Mouse (Mus musculus): Measurements from ENCODE around the gene Unc5c.

The Unc5c gene

GRCm38 (mm10) chr3:141711601-141712000, 246.6 kb downstream of the Unc5c start:
- DNase-seq (ENCODE audit: low spot score in 2 of 2) = no peak

DNA sequence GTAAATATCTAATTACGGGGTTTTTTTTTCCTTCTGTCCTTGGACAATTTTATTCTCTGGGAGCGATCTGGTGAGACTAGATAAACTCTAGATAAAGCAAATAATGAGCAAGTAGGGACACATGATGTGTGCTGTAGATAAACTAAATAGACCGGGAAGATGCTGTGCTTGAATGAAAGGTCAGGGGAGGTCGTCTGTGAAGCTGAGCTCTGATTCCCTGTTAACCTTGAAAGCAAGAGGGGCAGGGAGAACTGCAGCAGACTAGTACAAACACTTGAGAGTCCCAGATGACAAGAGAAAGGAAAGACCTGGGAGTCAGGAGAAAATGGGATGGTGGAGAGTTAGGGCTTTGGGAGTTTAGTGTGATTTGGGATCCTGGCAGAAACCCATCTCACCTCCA, 251.4 kb downstream of the Unc5c start:
- DNase-seq (ENCODE audit: low spot score in 2 of 2) = no peak

GRCm38 (mm10) chr3:141719050-141719449, 254.0 kb downstream of the Unc5c start:
- DNase-seq (ENCODE audit: low spot score in 2 of 2) = no peak

DNA sequence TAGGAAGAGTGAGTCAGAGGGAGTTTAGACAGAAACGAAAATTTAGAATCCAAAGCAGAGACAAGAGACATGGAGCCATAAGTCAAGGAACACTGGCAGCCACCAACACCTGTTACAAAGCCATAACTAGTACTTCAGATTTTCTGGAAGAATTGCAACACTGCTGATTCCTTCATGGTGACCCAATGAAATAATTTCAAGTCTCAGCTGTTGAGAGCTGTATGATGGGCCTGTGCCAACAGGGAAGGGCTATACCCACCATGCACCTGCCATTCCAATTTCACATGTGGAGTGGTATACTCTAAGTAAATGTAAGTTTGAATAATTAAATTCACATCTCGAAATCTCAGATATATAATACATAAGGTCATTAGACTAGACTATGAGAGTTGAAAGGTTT, 259.5 kb downstream of the Unc5c start:
- DNase-seq (ENCODE audit: low spot score in 2 of 2) = no peak

- no peak for DNase-seq (ENCODE audit: low spot score in 2 of 2)
These were observed 260.4 kb downstream of the Unc5c start for GRCm38 (mm10) chr3:141725432-141725831.

GRCm38 (mm10) chr3:141733844-141734243, 268.8 kb downstream of the Unc5c start:
- DNase-seq (ENCODE audit: low spot score in 2 of 2) = no peak

DNA sequence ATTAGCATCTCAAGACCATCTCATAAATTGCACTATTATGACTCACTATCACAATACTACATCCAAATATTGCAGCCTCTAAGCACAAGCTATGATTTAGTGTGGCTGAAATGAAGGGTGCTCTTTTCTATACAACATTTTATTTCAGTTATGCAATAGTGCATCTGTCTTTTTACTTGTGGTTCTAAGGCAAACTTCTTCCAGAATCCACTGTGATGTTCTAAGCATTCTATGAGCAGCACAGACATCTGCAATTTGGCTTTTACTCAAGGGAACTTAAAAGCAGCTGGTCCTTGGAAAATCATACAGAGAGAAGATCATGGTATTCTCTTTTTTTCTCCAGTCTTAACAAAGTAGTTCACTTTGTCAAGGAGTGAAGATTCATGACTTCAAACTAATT, 270.3 kb downstream of the Unc5c start:
- DNase-seq (ENCODE audit: low spot score in 2 of 2) = no peak

- DNase-seq (ENCODE audit: low spot score in 2 of 2) = no peak
These were observed 280.3 kb downstream of the Unc5c start for GRCm38 (mm10) chr3:141745322-141745721.

- DNase-seq (ENCODE audit: low spot score in 2 of 2) = no peak
These were observed 283.8 kb downstream of the Unc5c start for GRCm38 (mm10) chr3:141748694-141749381.

- no peak for DNase-seq (ENCODE audit: low spot score in 2 of 2)
These were observed 287.2 kb downstream of the Unc5c start for GRCm38 (mm10) chr3:141752172-141752571.

GRCm38 (mm10) chr3:141757259-141757658, 292.2 kb downstream of the Unc5c start:
- DNase-seq (ENCODE audit: low spot score in 2 of 2) = no peak

- DNase-seq (ENCODE audit: low spot score in 2 of 2) = no peak
These were observed 313.4 kb downstream of the Unc5c start for GRCm38 (mm10) chr3:141778411-141778919.

DNA sequence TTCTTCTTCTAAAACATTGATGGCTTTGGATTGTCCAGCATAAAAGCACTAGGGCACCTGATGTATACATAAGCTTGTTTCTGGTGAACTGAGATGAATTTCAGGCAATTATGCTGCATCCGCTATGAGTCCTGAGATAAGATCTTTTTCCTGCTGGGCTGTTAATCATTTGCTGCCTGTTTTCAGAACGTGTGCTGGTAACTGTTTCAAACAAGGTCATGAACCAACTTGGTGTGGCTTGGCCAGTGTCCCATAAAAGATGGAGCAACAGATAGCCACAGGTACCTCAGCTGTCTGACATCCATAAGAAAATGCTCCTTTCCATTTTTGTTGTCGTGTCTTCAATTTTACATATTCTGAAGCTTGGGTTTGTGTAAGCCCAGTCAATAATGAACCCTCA, 314.2 kb downstream of the Unc5c start:
- DNase-seq (ENCODE audit: low spot score in 2 of 2) = no peak

DNA sequence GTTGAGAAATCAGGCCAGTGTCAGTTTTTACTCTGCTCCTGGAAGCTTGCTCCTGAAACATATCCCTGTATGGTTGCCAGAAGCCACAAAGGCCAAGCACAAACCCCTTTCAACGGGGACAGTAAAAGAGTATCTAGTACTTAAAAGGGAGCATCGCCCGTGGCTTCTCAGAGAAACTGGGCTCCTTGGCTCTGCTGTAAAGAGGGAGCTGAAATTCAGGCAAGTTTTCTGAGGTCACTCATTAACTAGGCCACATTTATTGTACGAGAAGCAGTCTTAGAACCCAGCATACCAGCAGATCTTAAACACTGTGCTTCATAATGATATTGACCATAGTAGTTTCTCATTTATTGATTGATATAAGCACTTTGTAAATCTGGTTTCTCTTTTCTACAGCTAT, 317.5 kb downstream of the Unc5c start:
- DNase-seq (ENCODE audit: low spot score in 2 of 2) = no peak

DNA sequence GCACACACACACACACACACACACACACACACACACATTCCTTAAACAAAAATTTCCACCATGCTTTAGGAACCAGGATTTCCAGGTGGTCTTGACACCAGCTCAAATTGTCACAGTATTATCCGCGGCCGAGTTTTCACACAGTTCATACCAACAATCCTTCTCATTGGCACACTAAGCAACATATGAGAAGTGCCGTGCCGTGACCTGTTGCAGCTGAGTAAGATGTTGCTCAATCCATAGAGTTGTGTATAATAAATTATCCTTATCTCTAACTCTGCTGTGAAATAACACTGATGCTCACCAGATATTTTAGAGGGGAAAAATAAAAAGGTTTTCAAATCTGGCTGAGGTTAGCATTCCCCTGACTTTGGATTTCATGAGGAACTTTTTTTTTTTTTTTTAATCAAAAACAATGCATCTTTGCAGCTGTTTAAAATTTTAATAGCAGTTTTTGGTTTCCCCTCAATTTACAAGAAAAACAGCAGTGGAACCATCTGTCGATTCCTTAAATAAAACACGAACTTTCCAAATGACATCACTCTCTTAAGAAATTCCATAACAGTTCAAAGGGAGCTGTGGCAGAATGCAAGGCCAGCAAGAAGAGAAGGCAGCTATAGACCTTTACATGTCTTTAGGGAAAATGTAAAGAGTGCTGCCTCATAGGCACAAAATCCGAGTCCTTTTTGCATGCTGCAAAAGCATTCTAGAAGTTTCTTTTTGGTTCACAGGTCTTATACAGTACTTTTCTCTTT, 326.2 kb downstream of the Unc5c start:
- no peak for DNase-seq (ENCODE audit: low spot score in 2 of 2)

DNA sequence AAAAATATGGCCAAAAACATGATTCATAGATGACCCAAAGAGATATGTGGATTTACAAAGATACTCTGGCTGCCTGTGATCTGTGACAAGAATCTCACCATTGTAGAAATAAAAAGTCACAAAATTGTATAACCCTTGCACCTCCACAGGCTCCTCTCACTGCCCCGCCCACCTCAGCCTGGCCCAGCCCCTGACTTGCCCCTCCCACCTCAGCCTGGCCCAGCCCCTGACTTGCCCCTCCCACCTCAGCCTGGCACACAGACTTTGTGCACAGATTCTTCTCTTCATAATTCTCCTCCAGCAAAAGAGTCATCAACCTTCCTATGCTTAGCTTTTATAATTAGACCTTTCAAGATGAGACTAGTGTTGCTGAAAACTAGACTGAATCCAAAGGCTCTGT, 327.1 kb downstream of the Unc5c start:
- no peak for DNase-seq (ENCODE audit: low spot score in 2 of 2)

DNA sequence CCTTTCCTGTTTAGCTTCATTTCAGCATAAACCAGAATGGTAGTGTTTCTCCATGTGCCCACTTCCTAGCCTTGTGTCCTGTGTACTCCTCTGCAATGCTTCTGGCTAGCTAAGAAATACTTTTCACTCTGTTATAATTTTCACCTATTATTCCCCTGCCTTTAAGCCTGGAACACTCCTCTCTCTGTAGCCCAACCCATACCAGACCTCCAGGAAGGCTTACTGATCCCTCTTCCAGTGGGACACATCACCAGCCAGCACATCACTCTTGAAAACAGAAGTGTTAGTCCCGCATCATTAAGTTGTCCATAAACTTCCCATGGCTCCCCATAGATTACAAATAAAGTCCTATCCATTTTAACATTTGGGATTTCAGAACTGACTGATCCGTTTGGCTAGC, 328.7 kb downstream of the Unc5c start:
- no peak for DNase-seq (ENCODE audit: low spot score in 2 of 2)

DNA sequence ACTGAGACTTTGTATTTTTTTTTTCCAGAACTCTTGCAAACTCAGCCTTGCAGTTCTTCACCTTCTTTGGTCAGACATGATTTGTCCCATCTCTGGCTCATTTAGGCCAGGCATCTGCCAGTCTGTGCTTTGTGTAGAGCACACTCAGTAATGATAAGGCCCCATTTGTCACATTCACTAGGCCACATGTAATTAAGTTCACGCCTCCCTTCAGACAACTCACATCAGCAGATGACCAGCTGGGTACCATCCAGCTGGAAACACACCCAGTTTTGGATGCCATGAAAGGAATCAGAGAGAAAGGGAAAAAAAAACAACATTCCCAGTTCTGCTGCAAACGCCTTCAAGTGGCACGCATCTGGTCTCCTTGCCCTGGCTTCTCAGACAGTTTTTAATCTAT, 329.4 kb downstream of the Unc5c start:
- no peak for DNase-seq (ENCODE audit: low spot score in 2 of 2)

- DNase-seq (ENCODE audit: low spot score in 2 of 2) = no peak
These were observed 332.4 kb downstream of the Unc5c start for GRCm38 (mm10) chr3:141797372-141797771.

DNA sequence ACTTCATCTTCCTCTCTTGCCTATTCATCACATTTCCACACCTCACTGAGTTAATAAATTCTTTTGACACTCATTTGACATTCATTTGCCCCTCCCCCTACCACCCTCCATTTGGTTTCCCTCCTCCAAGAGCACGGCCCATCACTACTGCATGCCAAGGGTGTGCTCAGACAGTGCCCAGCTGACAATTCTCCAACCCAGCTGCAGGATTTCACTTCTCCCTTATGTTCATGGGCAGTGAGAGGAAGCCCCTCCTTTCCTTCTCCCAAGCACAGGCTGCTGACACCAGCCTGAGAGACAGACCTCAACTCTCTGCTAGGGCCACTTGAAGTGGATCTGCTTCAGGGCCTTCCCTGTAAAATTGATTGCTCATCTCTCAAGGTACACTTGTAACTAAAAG, 332.8 kb downstream of the Unc5c start:
- DNase-seq (ENCODE audit: low spot score in 2 of 2) = no peak

GRCm38 (mm10) chr3:141804133-141804532, 339.1 kb downstream of the Unc5c start:
- no peak for DNase-seq (ENCODE audit: low spot score in 2 of 2)

- DNase-seq (ENCODE audit: low spot score in 2 of 2) = no peak
These were observed 344.6 kb downstream of the Unc5c start for GRCm38 (mm10) chr3:141809581-141809980.

DNA sequence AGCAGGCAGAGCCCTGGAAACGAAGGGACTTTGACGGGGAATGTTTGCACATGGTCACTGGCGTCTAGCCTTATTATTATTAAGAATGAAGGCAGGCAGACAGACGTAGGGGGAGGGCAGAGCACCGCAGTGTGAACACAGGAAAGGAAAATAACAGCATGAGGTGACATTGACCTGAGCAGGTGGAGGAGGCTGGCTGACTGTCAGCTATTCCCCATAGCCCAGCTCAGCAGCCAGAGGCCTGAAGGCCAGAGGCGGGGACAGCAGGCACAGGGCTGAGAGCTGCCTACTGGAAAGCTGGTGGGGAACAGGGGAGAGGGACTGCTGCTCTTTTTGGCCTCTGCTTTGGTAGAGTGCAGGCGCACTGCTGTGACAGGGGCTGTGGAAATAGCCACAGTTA, 345.9 kb downstream of the Unc5c start:
- no peak for DNase-seq (ENCODE audit: low spot score in 2 of 2)

All from frontal cortex, postnatal 36 days (tissue).